Mouse (Mus musculus) liver, postnatal 0 days (tissue): ENCODE results near the gene Lrtm2.

Experiments used
- CTCF ChIP-seq: sonication (generic); IDR thresholded peaks from 2 replicates; pipeline ENCODE4 v1.5.1; 2016; ENCODE audit warnings: antibody characterized with exemption, low read depth
- EP300 ChIP-seq: IDR thresholded peaks from 2 replicates; pipeline ENCODE4 v1.6.1; 2016; ENCODE audit warnings: antibody characterized with exemption, low read depth, mild to moderate bottlenecking

DNA sequence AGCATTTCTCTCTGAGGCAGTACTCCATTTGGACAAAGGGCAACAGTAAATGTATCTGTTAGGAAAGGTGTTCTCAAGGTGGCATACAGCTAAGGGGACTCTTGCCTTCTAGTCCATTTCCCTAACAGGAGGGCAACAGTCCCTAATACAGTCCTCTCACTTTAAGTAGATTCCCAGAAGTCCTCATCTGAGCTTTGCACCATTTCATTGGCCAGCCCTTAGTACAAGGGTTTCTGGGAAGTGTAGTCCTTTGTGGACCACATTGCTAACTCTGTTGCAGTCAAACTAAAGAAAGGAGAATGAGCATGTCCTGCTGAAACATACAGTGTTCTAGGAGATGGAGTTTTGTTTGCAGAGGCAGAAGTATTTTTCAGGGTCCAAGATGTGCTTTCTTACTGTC is 10.8 kb upstream of the Lrtm2 start:
- TF ChIP-seq CTCF (no peak), EP300 (no peak)
